Mouse (Mus musculus): ENCODE data around the gene Senp3.
"Not testable (repeated sequence)": the region's sequence is repeated elsewhere in the genome, so short reads cannot be mapped to it uniquely, and the experiment has no call there.

Senp3 gene

GRCm38 (mm10) chr11:69653399-69653798, 28.5 kb downstream of the Senp3 start:
- DNase-seq, result no peak

GRCm38 (mm10) chr11:69645860-69646259, 36.0 kb downstream of the Senp3 start:
- no peak for DNase-seq

GRCm38 (mm10) chr11:69635471-69635870, 46.4 kb downstream of the Senp3 start:
- DNase-seq, result no peak

DNA sequence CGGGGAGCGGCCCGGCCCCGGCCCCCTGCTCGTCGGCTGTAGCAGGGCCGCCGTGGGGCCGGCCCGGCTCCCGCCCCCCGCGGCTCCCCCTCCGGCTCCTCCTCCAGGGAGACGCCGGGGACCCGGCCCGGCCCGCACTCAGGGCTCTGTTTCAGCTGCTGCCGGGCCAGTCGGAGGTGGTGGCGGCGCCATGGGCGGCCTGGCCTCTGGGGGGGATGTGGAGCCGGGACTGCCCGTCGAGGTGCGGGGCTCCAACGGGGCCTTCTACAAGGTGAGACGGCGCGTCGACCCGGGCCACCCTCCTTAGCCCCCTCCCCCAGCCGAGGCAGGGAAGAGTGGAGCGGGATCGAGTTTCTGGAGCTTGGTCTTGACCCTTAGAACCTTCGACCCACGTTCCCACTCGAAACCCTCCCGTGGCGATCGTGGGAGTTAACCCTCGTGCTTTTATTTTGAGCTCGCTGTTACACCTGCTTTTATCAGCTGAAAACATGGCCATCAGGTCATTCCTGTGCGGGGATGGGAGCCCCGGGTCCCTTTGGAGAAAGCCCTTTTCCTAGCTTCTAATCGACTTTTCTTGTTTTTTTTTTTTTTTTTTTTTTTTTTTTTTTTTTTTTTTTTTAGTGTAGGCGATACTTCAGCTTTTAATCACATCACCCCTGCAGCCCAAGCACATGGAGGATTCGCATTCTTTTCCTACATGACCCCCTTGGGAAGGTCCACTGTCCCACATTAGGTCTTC, 48.6 kb downstream of the Senp3 start:
- DNase-seq, result no peak

DNA sequence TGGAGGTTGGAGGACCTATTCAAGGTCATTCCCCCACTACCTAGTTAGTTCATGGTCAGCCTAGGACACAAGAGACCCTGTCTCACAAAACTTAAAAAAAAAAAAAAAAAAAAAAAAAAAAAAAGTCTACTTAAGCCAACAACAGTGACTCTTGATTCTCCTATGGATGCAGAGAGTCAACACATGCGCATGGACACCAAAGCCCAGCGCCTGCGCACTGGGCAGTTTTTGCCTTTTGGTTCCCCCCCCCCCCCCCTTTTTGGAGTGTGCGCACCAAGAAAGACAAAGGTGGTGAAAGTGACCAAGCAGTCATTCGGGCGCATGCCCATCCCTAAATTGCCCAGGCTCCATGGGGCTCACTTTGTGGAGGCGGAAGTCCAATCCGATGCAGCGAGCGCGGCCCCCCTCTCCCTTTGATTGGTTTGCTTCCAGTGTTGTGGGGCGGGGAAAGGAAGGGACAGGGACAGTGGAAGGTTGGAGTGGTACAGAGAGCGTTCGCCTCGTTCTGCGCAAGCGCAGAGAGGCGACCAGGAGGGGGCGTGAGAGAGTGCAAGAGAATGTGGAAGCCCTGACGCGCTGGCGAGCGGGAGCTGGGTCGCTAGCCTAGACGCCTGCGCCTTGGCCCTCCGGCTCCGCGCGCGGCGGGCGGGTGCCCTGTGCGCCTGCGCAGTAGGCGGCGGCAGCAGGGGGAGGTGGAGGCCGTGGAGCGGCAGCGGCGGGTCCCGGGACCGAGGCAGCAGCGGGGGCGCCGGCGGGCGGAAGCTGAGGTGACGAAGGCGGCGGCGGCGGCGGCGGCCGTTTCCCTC, 49.4 kb downstream of the Senp3 start, which contains the start of gene Fxr2:
Gene Fxr2, plus strand, starts transcription at position 707 of the 806 bp plus-strand sequence.
- DNase-seq, result peak; percentile 100

DNA sequence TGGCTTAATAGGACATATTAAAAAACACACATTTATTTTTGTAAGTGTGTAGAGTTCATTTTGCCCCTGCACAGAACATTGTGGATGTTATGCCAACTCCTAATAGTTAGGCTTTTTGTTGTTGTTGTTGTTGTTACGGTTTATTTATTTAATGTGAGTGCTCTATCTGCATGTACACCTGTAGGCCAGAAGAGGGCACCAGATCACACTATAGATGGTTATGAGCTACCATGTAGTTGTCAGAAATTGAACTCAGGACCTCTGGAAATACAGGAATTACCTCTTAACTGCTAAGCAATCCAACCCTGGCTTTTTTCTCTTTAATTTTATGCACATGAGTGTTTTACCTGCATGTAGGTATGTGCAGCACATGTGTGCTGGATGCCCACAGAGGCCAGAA, 52.1 kb downstream of the Senp3 start:
- DNase-seq, result no peak

DNA sequence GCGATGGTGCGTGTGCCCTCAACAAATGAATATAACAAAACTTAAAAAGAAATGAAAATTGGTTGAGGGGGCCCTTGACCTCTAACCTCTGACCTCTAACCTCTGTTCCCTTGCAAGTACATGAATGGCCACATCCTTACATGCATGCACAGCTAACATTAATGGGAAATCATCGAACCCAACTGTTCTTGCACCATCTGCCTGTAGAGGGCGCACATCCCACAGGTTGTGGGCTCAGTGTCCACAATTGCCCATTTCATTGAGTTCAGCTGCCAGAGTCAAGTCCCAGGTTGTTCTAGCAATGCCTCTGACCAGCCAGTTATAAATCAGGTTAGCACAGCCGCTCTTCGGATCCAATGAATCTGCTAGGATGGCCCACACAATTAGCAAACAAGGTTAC, 53.6 kb downstream of the Senp3 start:
- peak; percentile 85 to 90 for DNase-seq

- DNase-seq, result not testable (repeated sequence)
These were observed 57.5 kb downstream of the Senp3 start for GRCm38 (mm10) chr11:69624339-69624738.
